In genomic region chr5:149433618-149434017, GRCm38 (mm10) we compare ENCODE assay signal across 17 mouse cellular contexts. TPM values are rescaled to one million over a fixed set of nuclear protein-coding genes. Genes with fewer than 3 reads are reported as not detected.
DNase-seq lines count a peak whose midpoint lies in the region; ATAC-seq and TF ChIP-seq lines count a peak whose summit lies in the region.
"Had no signal": no experiment of that assay in that cellular context is flagged by ENCODE, and none has a peak within 500 bp of the region (broad histone marks: within the 10 kb centered on the region; RNA-seq: fewer than 3 reads in every experiment).

No protein-coding gene starts in this region.

- WGBS in embryonic facial prominence, embryonic 14.5 days: 50% methylated on average over 7 of the region's 7 CpGs
- WGBS in lung, embryonic 16.5 days: 40% methylated on average over 7 of the region's 7 CpGs
- WGBS in stomach, embryonic 14.5 days: 53% methylated on average over 7 of the region's 7 CpGs

- no peak for TF ChIP-seq CTCF in MEL (IDR thresholded peaks at IDR 0.05 in 2 of 3, conservative IDR thresholded peaks at IDR 0.05 in 1 of 3; ENCODE audit: control insufficient read depth in 1 of 3, insufficient read depth in 1 of 3, low read depth in 2 of 3, low read length in 3 of 3, poor library complexity in 1 of 3, severe bottlenecking in 1 of 3)

- H3K36me3 ChIP-seq in MEL (ENCODE audit: control insufficient read depth in 1 of 2, insufficient read depth in 2 of 2, low read length in 2 of 2): peaks cover 0 to 19% of the 10 kb centered on the region in 2 experiments; a peak in 2 of 4 replicates
- no peaks in the 10 kb centered on the region for H3K36me3 ChIP-seq in embryonic facial prominence, embryonic 14.5 days (ENCODE audit: control insufficient read depth, insufficient read depth, low read length)
- H3K36me3 ChIP-seq in lung, embryonic 16.5 days (ENCODE audit: control insufficient read depth, insufficient read depth, low read length): no peaks in the 10 kb centered on the region
- no peaks in the 10 kb centered on the region for H3K36me3 ChIP-seq in stomach, embryonic 14.5 days (ENCODE audit: control insufficient read depth, insufficient read depth, low read length)
- H3K36me3 ChIP-seq: heart, embryonic 10.5 days; hindbrain, embryonic 15.5 days had no signal

- no peak for ATAC-seq in embryonic facial prominence, embryonic 14.5 days (ENCODE audit: low read depth)
- peak; percentile 41; the same call in 1 of the 2 replicates for ATAC-seq in lung, embryonic 16.5 days (ENCODE audit: low read depth)
- ATAC-seq in stomach, embryonic 14.5 days (ENCODE audit: insufficient number of reproducible peaks, insufficient read depth, low FRiP score, low read depth): peak; percentile 67

- H3K79me2 ChIP-seq in MEL (ENCODE audit: control insufficient read depth, insufficient read depth, low read length, poor library complexity): no peaks in the 10 kb centered on the region

- no peak for TF ChIP-seq POLR2A in MEL (IDR thresholded peaks at IDR 0.05; ENCODE audit: control insufficient read depth in 1 of 2, insufficient read depth in 1 of 2, low read depth in 1 of 2, low read length in 2 of 2, poor library complexity in 1 of 2)

- no peak for TF ChIP-seq RAD21 in MEL (IDR thresholded peaks at IDR 0.05; ENCODE audit: low read depth, low read length)

- H3K27me3 ChIP-seq in MEL (ENCODE audit: control insufficient read depth in 1 of 2, insufficient read depth in 2 of 2, low read length in 2 of 2): no peaks in the 10 kb centered on the region
- no peaks in the 10 kb centered on the region for H3K27me3 ChIP-seq in embryonic facial prominence, embryonic 14.5 days (replicated peaks; ENCODE audit: control insufficient read depth, insufficient read depth, low read length)
- no peaks in the 10 kb centered on the region for H3K27me3 ChIP-seq in lung, embryonic 16.5 days (ENCODE audit: control insufficient read depth, insufficient read depth, low read depth, low read length)
- no peaks in the 10 kb centered on the region for H3K27me3 ChIP-seq in stomach, embryonic 14.5 days (ENCODE audit: control insufficient read depth, insufficient read depth, low read length)
- H3K27me3 ChIP-seq: hindbrain, embryonic 15.5 days; megakaryocyte, embryonic 14.5 days had no signal

- peak; percentile 43 for DNase-seq in MEL (ENCODE audit: low read depth, low spot score)
- peak; percentile 50 for DNase-seq in embryonic facial prominence, embryonic 14.5 days (ENCODE audit: low spot score)
- no peak for DNase-seq in layer of hippocampus, adult 8-10 months (ENCODE audit: low spot score in 2 of 2)
- DNase-seq in embryo, embryonic 11 days: no peak
- no peak for DNase-seq in thymus, postnatal 25 days
- DNase-seq: cerebellum, postnatal 14 days; gastrocnemius, postnatal 14 days; kidney, adult 9 months; left cerebral cortex, postnatal 4 days; thymus, postnatal 36 days had no signal

- no peak for TF ChIP-seq EP300 in MEL (IDR thresholded peaks at IDR 0.05; ENCODE audit: low read depth in 1 of 2, low read length in 2 of 2)

- H3K27ac ChIP-seq in MEL (ENCODE audit: control insufficient read depth, low read depth, low read length): no peak overlapping the region
- no peak overlapping the region for H3K27ac ChIP-seq in embryonic facial prominence, embryonic 14.5 days (replicated peaks; ENCODE audit: low read depth, low read length)
- H3K27ac ChIP-seq in lung, embryonic 16.5 days (ENCODE audit: low read length): peak overlapping the region; percentile 74
- peak overlapping the region; percentile 58; the same call in 1 of the 2 replicates for H3K27ac ChIP-seq in stomach, embryonic 14.5 days (ENCODE audit: low read length)
- H3K27ac ChIP-seq: heart, embryonic 10.5 days; hindbrain, embryonic 15.5 days had no signal

- no peak overlapping the region for H3K4me2 ChIP-seq in embryonic facial prominence, embryonic 14.5 days (ENCODE audit: low read depth, low read length)
- no peak overlapping the region for H3K4me2 ChIP-seq in lung, embryonic 16.5 days (ENCODE audit: low read depth, low read length)
- H3K4me2 ChIP-seq in stomach, embryonic 14.5 days (replicated peaks; ENCODE audit: low read depth, low read length): peak overlapping the region; percentile 7; the same call in 1 of the 2 replicates
- H3K4me2 ChIP-seq: hindbrain, embryonic 15.5 days; liver, embryonic 11.5 days had no signal

- H3K9me3 ChIP-seq in MEL (replicated peaks; ENCODE audit: insufficient read depth, low read length): no peaks in the 10 kb centered on the region
- no peaks in the 10 kb centered on the region for H3K9me3 ChIP-seq in embryonic facial prominence, embryonic 14.5 days (ENCODE audit: control insufficient read depth, low read length)
- H3K9me3 ChIP-seq in lung, embryonic 16.5 days (ENCODE audit: control insufficient read depth, low read length): no peaks in the 10 kb centered on the region
- H3K9me3 ChIP-seq in stomach, embryonic 14.5 days (ENCODE audit: control insufficient read depth, low read depth, low read length): no peaks in the 10 kb centered on the region
- H3K9me3 ChIP-seq: heart, embryonic 10.5 days; hindbrain, embryonic 15.5 days; megakaryocyte, embryonic 14.5 days had no signal

- H3K9ac ChIP-seq in MEL (ENCODE audit: control insufficient read depth, low read depth, low read length, poor library complexity, severe bottlenecking): no peak overlapping the region
- no peak overlapping the region for H3K9ac ChIP-seq in embryonic facial prominence, embryonic 14.5 days (ENCODE audit: low read depth, low read length)
- H3K9ac ChIP-seq in lung, embryonic 16.5 days (ENCODE audit: low read length): no peak overlapping the region
- H3K9ac ChIP-seq in stomach, embryonic 14.5 days (replicated peaks; ENCODE audit: low read depth, low read length): no peak overlapping the region
- H3K9ac ChIP-seq: hindbrain, embryonic 15.5 days had no signal

- H3K4me3 ChIP-seq in MEL (ENCODE audit: control insufficient read depth in 1 of 2, insufficient read depth in 1 of 2, low read depth in 2 of 2, low read length in 2 of 2): no peak overlapping the region
- no peak overlapping the region for H3K4me3 ChIP-seq in embryonic facial prominence, embryonic 14.5 days (ENCODE audit: low read depth, low read length)
- H3K4me3 ChIP-seq in lung, embryonic 16.5 days (ENCODE audit: low read length): no peak overlapping the region
- H3K4me3 ChIP-seq in stomach, embryonic 14.5 days (ENCODE audit: low read depth, low read length): no peak overlapping the region
- H3K4me3 ChIP-seq: heart, embryonic 10.5 days; hindbrain, embryonic 15.5 days; megakaryocyte, embryonic 14.5 days had no signal

- peaks cover 20 to 31% of the 10 kb centered on the region in 2 experiments for H3K4me1 ChIP-seq in MEL (ENCODE audit: control insufficient read depth in 1 of 2, insufficient read depth in 2 of 2, low read length in 2 of 2)
- peaks cover 14% of the 10 kb centered on the region for H3K4me1 ChIP-seq in embryonic facial prominence, embryonic 14.5 days (ENCODE audit: control insufficient read depth, insufficient read depth, low read length)
- peaks cover 15% of the 10 kb centered on the region for H3K4me1 ChIP-seq in lung, embryonic 16.5 days (replicated peaks; ENCODE audit: control insufficient read depth, insufficient read depth, low read length)
- H3K4me1 ChIP-seq in stomach, embryonic 14.5 days (ENCODE audit: control insufficient read depth, insufficient read depth, low read length): peaks cover 20% of the 10 kb centered on the region

TF ChIP-seq in MEL, 35 proteins besides CTCF, POLR2A, EP300 and RAD21:
- TF ChIP-seq GATA1 (IDR thresholded peaks at IDR 0.05; ENCODE audit: low read depth, low read length) (no peak), SMC3 (IDR thresholded peaks at IDR 0.05; ENCODE audit: low read depth, low read length) (no peak), E2F4 (IDR thresholded peaks at IDR 0.05; ENCODE audit: borderline replicate concordance, low read depth, low read length) (no peak), MXI1 (IDR thresholded peaks at IDR 0.05; ENCODE audit: low read depth, low read length) (no peak), ZKSCAN1 (IDR thresholded peaks at IDR 0.05; ENCODE audit: low read depth, low read length) (no peak), GABPA (IDR thresholded peaks at IDR 0.05; ENCODE audit: low read depth, low read length) (no peak), HCFC1 (IDR thresholded peaks at IDR 0.05; ENCODE audit: low read depth, low read length) (no peak), CHD1 (IDR thresholded peaks at IDR 0.05; ENCODE audit: low read depth, low read length) (no peak), UBTF (IDR thresholded peaks at IDR 0.05; ENCODE audit: borderline replicate concordance, insufficient read depth, low read depth, low read length) (no peak), USF1 (IDR thresholded peaks at IDR 0.05; ENCODE audit: low read depth, low read length) (no peak), RCOR1 (IDR thresholded peaks at IDR 0.05; ENCODE audit: low read depth, low read length) (no peak)
TF ChIP-seq in MEL: peak in this region for 0.

RNA-seq across cellular contexts. Expression of gene Tex26, which starts 5.8 kb away (rescaled TPM):
- total RNA-seq in MEL (2012; rRNA removed): not detected in 2 replicates
- polyA plus RNA-seq in MEL (2012; ENCODE audit: insufficient read depth in 1 of 2, insufficient read length in 2 of 2, low read depth in 1 of 2, low replicate concordance in 2 of 2, missing spikeins in 1 of 2): not detected
- 0.80 and 1.1 TPM in 2 replicates for polyA plus RNA-seq in embryonic facial prominence, embryonic 14.5 days (2014; fragmentation: Nextera tagmentation; extraction: Ambion mirVana)
- polyA plus RNA-seq in lung, embryonic 16.5 days (2015; fragmentation: Nextera tagmentation; extraction: Ambion mirVana): 1.9 and 2.8 TPM in 2 replicates
- 0.22 and 0.25 TPM in 2 replicates for polyA plus RNA-seq in stomach, embryonic 14.5 days (2014; fragmentation: Nextera tagmentation; extraction: Ambion mirVana)
- total RNA-seq in layer of hippocampus, adult 8-10 months (2022): under 1 TPM in 1 of 4 experiments, not detected in 3; 0.23 TPM
- total RNA-seq: heart, postnatal 25 days had no signal

RNA-seq across cellular contexts. Expression of gene Medag, which starts 22.1 kb away (rescaled TPM):
- total RNA-seq in MEL (2012; rRNA removed): not detected in 2 replicates
- polyA plus RNA-seq in MEL (2012; ENCODE audit: insufficient read depth in 1 of 2, insufficient read length in 2 of 2, low read depth in 1 of 2, low replicate concordance in 2 of 2, missing spikeins in 1 of 2): not detected
- 3.1 and 3.3 TPM in 2 replicates for polyA plus RNA-seq in embryonic facial prominence, embryonic 14.5 days (2014; fragmentation: Nextera tagmentation; extraction: Ambion mirVana)
- 1.2 and 1.6 TPM in 2 replicates for polyA plus RNA-seq in lung, embryonic 16.5 days (2015; fragmentation: Nextera tagmentation; extraction: Ambion mirVana)
- polyA plus RNA-seq in stomach, embryonic 14.5 days (2014; fragmentation: Nextera tagmentation; extraction: Ambion mirVana): 2.2 and 3.6 TPM in 2 replicates
- 1 to 10 TPM; 3.5 to 4.1 (median 3.7) TPM for total RNA-seq in layer of hippocampus, adult 8-10 months (2022)

Comparison
In these comparisons a context has a peak if more than half of its experiments do, and no peak if none do; other contexts are left out.
1. DNase-seq: peak in MEL (single experiment) and embryonic facial prominence, embryonic 14.5 days (single experiment); none in layer of hippocampus, adult 8-10 months (0 of 2), embryo, embryonic 11 days (single experiment) and thymus, postnatal 25 days (single experiment).
2. H3K27ac ChIP-seq: peak in lung, embryonic 16.5 days (single experiment) and stomach, embryonic 14.5 days (single experiment); none in MEL (single experiment) and embryonic facial prominence, embryonic 14.5 days (single experiment).